Mouse (Mus musculus) effector memory CD4-positive, alpha-beta T cell, adult 7 months (primary cell): ENCODE measurements around the gene Glcci1. TPM values are rescaled to one million over a fixed set of nuclear protein-coding genes. Genes with fewer than 3 reads are reported as not detected.

Source experiments
- polyA plus RNA-seq: library from polyadenylated mRNA; unstranded; fragments of 100-300 nt; shearing (Covaris generic); gene quantifications from one replicate; pipeline ENCODE4 v1.2.1, GENCODE M21; 2017

The Glcci1 gene
- 6.1 TPM for polyA plus RNA-seq

DNA sequence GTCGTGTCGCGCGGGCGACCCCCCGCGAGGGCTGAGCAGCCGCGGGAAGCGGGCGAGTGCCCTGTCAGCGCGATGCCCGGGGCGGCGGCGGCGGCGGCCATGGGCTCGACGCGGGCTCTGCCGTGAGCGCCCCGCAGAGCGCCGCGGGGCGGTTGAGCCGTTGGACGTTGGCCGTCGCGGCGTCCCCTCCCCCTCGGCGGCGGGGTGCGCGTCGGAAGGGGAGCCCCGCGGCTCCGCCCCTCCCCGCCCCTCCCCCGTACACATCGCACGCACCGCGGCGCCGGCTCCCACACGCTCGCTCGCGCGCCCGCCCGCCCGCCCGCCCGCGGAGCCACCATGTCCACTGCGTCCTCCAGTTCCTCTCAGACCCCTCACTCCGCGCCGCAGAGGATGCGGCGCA is at the start of gene Glcci1:
TSS of gene Glcci1 (plus strand) at position 50 of the 400 bp plus-strand sequence.

